Comparison of ENCODE assay signal across 8 mouse cellular contexts in the genomic region with DNA sequence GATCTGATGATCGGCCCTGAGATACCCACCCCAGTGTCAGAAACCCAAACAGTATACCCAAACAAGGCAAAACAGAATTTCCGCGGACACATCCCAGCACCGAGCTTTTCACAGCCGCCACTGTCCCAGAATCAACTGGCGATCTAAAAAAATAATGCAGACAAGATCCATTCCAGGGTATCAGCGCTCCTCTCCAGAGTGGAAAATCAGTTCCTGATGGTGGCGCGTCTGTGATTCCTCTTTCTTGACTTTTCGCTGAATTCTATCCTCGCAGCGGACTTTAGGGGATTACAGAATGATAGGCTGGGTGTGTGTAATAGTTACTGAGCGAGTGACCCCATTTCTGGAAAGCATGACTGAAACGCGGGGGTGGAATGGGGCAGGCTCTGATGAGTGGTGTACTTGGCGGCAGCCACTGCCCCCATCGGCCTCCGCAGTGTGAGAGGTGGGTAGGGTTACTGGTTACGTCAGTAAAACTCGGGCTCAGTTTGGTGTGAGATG. TPM values are rescaled to one million over a fixed set of nuclear protein-coding genes. Genes with fewer than 3 reads are reported as not detected.
A peak's percentile ranks its signal among the peaks of the same experiment; 100 is the strongest.
DNase-seq lines count a peak whose midpoint lies in the region; ATAC-seq and TF ChIP-seq lines count a peak whose summit lies in the region.

No protein-coding gene starts in this region.

- H3K79me2 ChIP-seq in MEL (ENCODE audit: control insufficient read depth, insufficient read depth, low read length, poor library complexity): peaks cover 16% of the 10 kb centered on the region

- H3K9me3 ChIP-seq in MEL (replicated peaks; ENCODE audit: insufficient read depth, low read length): no peaks in the 10 kb centered on the region
- no peaks in the 10 kb centered on the region for H3K9me3 ChIP-seq in lung, postnatal 0 days (ENCODE audit: low read length)

- peaks cover 0 to 10% of the 10 kb centered on the region in 2 experiments; a peak in 2 of 4 replicates for H3K36me3 ChIP-seq in MEL (ENCODE audit: control insufficient read depth in 1 of 2, insufficient read depth in 2 of 2, low read length in 2 of 2)
- no peaks in the 10 kb centered on the region for H3K36me3 ChIP-seq in lung, postnatal 0 days (ENCODE audit: insufficient read depth, low read length)

- 16% methylated on average over 20 of the region's 20 CpGs for WGBS in lung, postnatal 0 days

- H3K4me2 ChIP-seq in lung, postnatal 0 days (replicated peaks; ENCODE audit: low read depth, low read length): peak overlapping the region; percentile 62

- peak overlapping the region; percentile 82 to 100 for H3K4me3 ChIP-seq in MEL (ENCODE audit: control insufficient read depth in 1 of 2, insufficient read depth in 1 of 2, low read depth in 2 of 2, low read length in 2 of 2)
- H3K4me3 ChIP-seq in lung, postnatal 0 days (ENCODE audit: low read depth, low read length): peak overlapping the region; percentile 62

- peaks cover 0 to 2% of the 10 kb centered on the region in 2 experiments; a peak in 3 of 4 replicates for H3K27me3 ChIP-seq in MEL (ENCODE audit: control insufficient read depth in 1 of 2, insufficient read depth in 2 of 2, low read length in 2 of 2)
- no peaks in the 10 kb centered on the region for H3K27me3 ChIP-seq in lung, postnatal 0 days (replicated peaks; ENCODE audit: insufficient read depth, low read length)

- TF ChIP-seq CTCF in MEL (IDR thresholded peaks at IDR 0.05 in 2 of 3, conservative IDR thresholded peaks at IDR 0.05 in 1 of 3; ENCODE audit: control insufficient read depth in 1 of 3, insufficient read depth in 1 of 3, low read depth in 2 of 3, low read length in 3 of 3, poor library complexity in 1 of 3, severe bottlenecking in 1 of 3): no peak
- TF ChIP-seq CTCF in lung, postnatal 0 days (IDR thresholded peaks at IDR 0.05): no peak

- peaks cover 0 to 18% of the 10 kb centered on the region in 2 experiments; a peak in 3 of 4 replicates for H3K4me1 ChIP-seq in MEL (ENCODE audit: control insufficient read depth in 1 of 2, insufficient read depth in 2 of 2, low read length in 2 of 2)
- H3K4me1 ChIP-seq in lung, postnatal 0 days (ENCODE audit: insufficient read depth, low read depth, low read length): no peaks in the 10 kb centered on the region

- DNase-seq in MEL (ENCODE audit: low read depth, low spot score): peak; percentile 76
- DNase-seq in cerebellum, adult 18-20 months: peak; percentile 53 to 66
- DNase-seq in forelimb bud, embryonic 11.5 days (ENCODE audit: low read depth, low spot score): peak; percentile 36
- DNase-seq in heart, postnatal 36 days: peak; percentile 15 to 37
- peak; percentile 3 to 5 for DNase-seq in layer of hippocampus, adult 8-10 months (ENCODE audit: low spot score in 2 of 2)
- DNase-seq in lung, postnatal 0 days (ENCODE audit: low spot score): peak; percentile 65
- DNase-seq in ovary, postnatal 14 days (ENCODE audit: low spot score): peak; percentile 2
- DNase-seq in thymus, postnatal 25 days: peak; percentile 23

- no peak for TF ChIP-seq EP300 in MEL (IDR thresholded peaks at IDR 0.05; ENCODE audit: low read depth in 1 of 2, low read length in 2 of 2)
- TF ChIP-seq EP300 in lung, postnatal 0 days (IDR thresholded peaks at IDR 0.05): no peak

- intact Hi-C loops in heart, postnatal 36 days (cut with DNase I): no loop called here

- ATAC-seq in lung, postnatal 0 days: peak; percentile 16; the same call in 1 of the 2 replicates

- no peak for TF ChIP-seq POLR2A in MEL (IDR thresholded peaks at IDR 0.05; ENCODE audit: control insufficient read depth in 1 of 2, insufficient read depth in 1 of 2, low read depth in 1 of 2, low read length in 2 of 2, poor library complexity in 1 of 2)

- peak overlapping the region; percentile 29 for H3K27ac ChIP-seq in MEL (ENCODE audit: control insufficient read depth, low read depth, low read length)
- peak overlapping the region; percentile 87 for H3K27ac ChIP-seq in lung, postnatal 0 days (ENCODE audit: low read length)

- TF ChIP-seq RAD21 in MEL (IDR thresholded peaks at IDR 0.05; ENCODE audit: low read depth, low read length): no peak

- H3K9ac ChIP-seq in MEL (ENCODE audit: control insufficient read depth, low read depth, low read length, poor library complexity, severe bottlenecking): peak overlapping the region; percentile 98
- peak overlapping the region; percentile 50 for H3K9ac ChIP-seq in lung, postnatal 0 days (replicated peaks; ENCODE audit: low read depth)

TF ChIP-seq in MEL, 35 proteins besides CTCF, POLR2A, EP300 and RAD21:
- no peak for TF ChIP-seq POLR2AphosphoS5 (IDR thresholded peaks at IDR 0.05; ENCODE audit: borderline replicate concordance, low read depth, low read length)
- no peak for TF ChIP-seq ZKSCAN1 (IDR thresholded peaks at IDR 0.05; ENCODE audit: low read depth, low read length)
- 0 out of 2 replicates have a peak, but pooled peaks have one; percentile 26 for TF ChIP-seq MYC (IDR thresholded peaks at IDR 0.05; ENCODE audit: low read depth, low read length)
- no peak for TF ChIP-seq ETS1 (IDR thresholded peaks at IDR 0.05; ENCODE audit: low read depth, low read length)
- no peak for TF ChIP-seq NRF1 (IDR thresholded peaks at IDR 0.05; ENCODE audit: insufficient read depth, low read depth, low read length, poor library complexity, severe bottlenecking)
- no peak for TF ChIP-seq ZMIZ1 (IDR thresholded peaks at IDR 0.05; ENCODE audit: low read depth, low read length)
- no peak for TF ChIP-seq USF1 (IDR thresholded peaks at IDR 0.05; ENCODE audit: low read depth, low read length)
- no peak for TF ChIP-seq SMC3 (IDR thresholded peaks at IDR 0.05; ENCODE audit: low read depth, low read length)
- TF ChIP-seq MAX (IDR thresholded peaks at IDR 0.05; ENCODE audit: low read length): 0 out of 2 replicates have a peak, but pooled peaks have one; percentile 28
- TF ChIP-seq NELFE (IDR thresholded peaks at IDR 0.05; ENCODE audit: low read depth, low read length): no peak
- no peak for TF ChIP-seq POLR2AphosphoS2 (IDR thresholded peaks at IDR 0.05; ENCODE audit: low read length)
- TF ChIP-seq TAL1 (IDR thresholded peaks at IDR 0.05; ENCODE audit: low read length): no peak
- TF ChIP-seq USF2 (IDR thresholded peaks at IDR 0.05; ENCODE audit: borderline replicate concordance in 1 of 2, insufficient read depth in 1 of 2, low read depth in 1 of 2, low read length in 2 of 2): no peak
- no peak for TF ChIP-seq ELF1 (IDR thresholded peaks at IDR 0.05; ENCODE audit: low read depth, low read length)
- TF ChIP-seq MAFK (IDR thresholded peaks at IDR 0.05; ENCODE audit: borderline replicate concordance, low read depth, low read length): no peak
- TF ChIP-seq JUND (IDR thresholded peaks at IDR 0.05; ENCODE audit: low read depth, low read length): no peak
- 0 out of 2 replicates have a peak, but pooled peaks have one; percentile 4 for TF ChIP-seq ZNF384 (IDR thresholded peaks at IDR 0.05; ENCODE audit: low read depth, low read length)
- 0 out of 2 replicates have a peak, but pooled peaks have one; percentile 42 for TF ChIP-seq GATA1 (IDR thresholded peaks at IDR 0.05; ENCODE audit: low read depth, low read length)
- TF ChIP-seq CHD1 (IDR thresholded peaks at IDR 0.05; ENCODE audit: low read depth, low read length): no peak
- TF ChIP-seq TBP (IDR thresholded peaks at IDR 0.05; ENCODE audit: low read depth, low read length): 0 out of 2 replicates have a peak, but pooled peaks have one; percentile 14
- no peak for TF ChIP-seq TCF12 (IDR thresholded peaks at IDR 0.05; ENCODE audit: low read depth, low read length)
- no peak for TF ChIP-seq BHLHE40 (IDR thresholded peaks at IDR 0.05; ENCODE audit: borderline replicate concordance, low read depth, low read length)
- TF ChIP-seq MEF2A (IDR thresholded peaks at IDR 0.05; ENCODE audit: extremely low read depth, insufficient replicate concordance, low read depth, low read length, poor library complexity, severe bottlenecking): no peak
- TF ChIP-seq MXI1 (IDR thresholded peaks at IDR 0.05; ENCODE audit: low read depth, low read length): no peak
- TF ChIP-seq ZC3H11A (IDR thresholded peaks at IDR 0.05; ENCODE audit: low read depth, low read length): no peak
- peak; percentile 54; the same call in 1 of the 2 replicates for TF ChIP-seq RCOR1 (IDR thresholded peaks at IDR 0.05; ENCODE audit: low read depth, low read length)
- TF ChIP-seq E2F4 (IDR thresholded peaks at IDR 0.05; ENCODE audit: borderline replicate concordance, low read depth, low read length): 0 out of 2 replicates have a peak, but pooled peaks have one; percentile 27
- no peak; the same call in 1 of the 2 replicates for TF ChIP-seq SIN3A (IDR thresholded peaks at IDR 0.05; ENCODE audit: low read length)
- no peak for TF ChIP-seq GABPA (IDR thresholded peaks at IDR 0.05; ENCODE audit: low read depth, low read length)
- TF ChIP-seq MYB (IDR thresholded peaks at IDR 0.05; ENCODE audit: low read depth, low read length): no peak
- no peak for TF ChIP-seq HCFC1 (IDR thresholded peaks at IDR 0.05; ENCODE audit: low read depth, low read length)
- TF ChIP-seq MAZ (IDR thresholded peaks at IDR 0.05; ENCODE audit: low read depth, low read length): no peak; the same call in 1 of the 2 replicates
- no peak for TF ChIP-seq UBTF (IDR thresholded peaks at IDR 0.05; ENCODE audit: borderline replicate concordance, insufficient read depth, low read depth, low read length)
- no peak for TF ChIP-seq CHD2 (IDR thresholded peaks at IDR 0.05; ENCODE audit: low read length)
- TF ChIP-seq KAT2A (conservative IDR thresholded peaks at IDR 0.05; ENCODE audit: low read depth, low read length): no peak

RNA-seq across cellular contexts. Expression of a gene that starts 46.9 kb away (rescaled TPM):
- total RNA-seq in MEL (2012; rRNA removed): 10.9 and 11.6 TPM in 2 replicates
- 10 to 100 TPM in 1 of 2 experiments, not detected in 1; 32.7 TPM for polyA plus RNA-seq in MEL (2012; ENCODE audit: insufficient read depth in 1 of 2, insufficient read length in 2 of 2, low read depth in 1 of 2, low replicate concordance in 2 of 2, missing spikeins in 1 of 2)
- total RNA-seq in heart, postnatal 36 days (2021): 10 to 100 TPM; 34.2 to 41.0 TPM
- 10 to 100 TPM; 26.7 to 32.8 (median 27.6) TPM for total RNA-seq in layer of hippocampus, adult 8-10 months (2022)
- 6.6 and 6.8 TPM in 2 replicates for polyA plus RNA-seq in lung, postnatal 0 days (2015; fragmentation: Nextera tagmentation; extraction: Ambion mirVana)

Comparison
In these comparisons a context has a peak if more than half of its experiments do, and no peak if none do; other contexts are left out.
1. Peak in every context shown above with its lines: DNase-seq, ATAC-seq, H3K4me3 ChIP-seq and H3K27ac ChIP-seq.
2. DNase-seq: peak in every context shown above with its lines; median percentile 76 in MEL; 65 in lung, postnatal 0 days; 60 in cerebellum, adult 18-20 months; 36 in forelimb bud, embryonic 11.5 days; 26 in heart, postnatal 36 days; 23 in thymus, postnatal 25 days; 4 in layer of hippocampus, adult 8-10 months; 2 in ovary, postnatal 14 days.